Mouse (Mus musculus) left cerebral cortex, adult 18-20 months (tissue): ENCODE data around the gene Pparg. TPM values are rescaled to one million over a fixed set of nuclear protein-coding genes. Genes with fewer than 3 reads are reported as not detected.

ENCODE experiments used
- total RNA-seq, 2 experiments: library from RNA; stranded (reverse); gene quantifications; 2 replicates each; pipeline ENCODE4 v1.2.3; 2021

Pparg gene
- total RNA-seq, 2 experiments from 2014 or later, result 8.8 to 10.0 TPM

Other genes with a start within 250 kb of the Pparg start
- 100 to 1,000 TPM; 459 to 524 TPM for gene Syn2, start 226.0 kb upstream of the Pparg start, total RNA-seq
- gene Gm17482, start 133.6 kb upstream of the Pparg start, total RNA-seq, result not detected
- 10 to 100 TPM; 16.8 to 20.1 TPM for gene Timp4, start 108.7 kb upstream of the Pparg start, total RNA-seq
- gene Tsen2, start 183.7 kb downstream of the Pparg start, total RNA-seq, result 10 to 100 TPM; 23.5 to 24.8 TPM
- not detected for gene Mkrn2os, start 231.6 kb downstream of the Pparg start, total RNA-seq
- gene Mkrn2, start 241.0 kb downstream of the Pparg start, total RNA-seq, result 10 to 100 TPM; 35.7 to 38.3 TPM